Mouse (Mus musculus): ENCODE results near the gene Pbxip1. TPM values are rescaled to one million over a fixed set of nuclear protein-coding genes. Genes with fewer than 3 reads are reported as not detected.
A peak's percentile ranks its signal among the peaks of the same experiment; 100 is the strongest.

Pbxip1 gene
- polyA plus RNA-seq, 1 experiment from 2014 or later = 19.2 TPM

- H3K36me3 ChIP-seq = peaks cover 42% of the 10 kb centered on the region
- H3K9me3 ChIP-seq (replicated peaks) = no peaks in the 10 kb centered on the region
- no peaks in the 10 kb centered on the region for H3K27me3 ChIP-seq (ENCODE audit: low read depth, poor library complexity, severe bottlenecking)
- WGBS = 36% methylated on average over 2 of the region's 2 CpGs
- peak overlapping the region; percentile 88 for H3K27ac ChIP-seq
- H3K4me3 ChIP-seq = peak overlapping the region; percentile 73
- no peak for DNase-seq (ENCODE audit: low spot score)
- H3K4me1 ChIP-seq = peaks cover 38% of the 10 kb centered on the region
Observed at GRCm38 (mm10) chr3:89417131-89417530, 19.4 kb upstream of the Pbxip1 start.

GRCm38 (mm10) chr3:89417840-89418169, 18.7 kb upstream of the Pbxip1 start:
- no peaks in the 10 kb centered on the region for H3K27me3 ChIP-seq (ENCODE audit: low read depth, poor library complexity, severe bottlenecking)
- peaks cover 45% of the 10 kb centered on the region for H3K36me3 ChIP-seq
- 0% methylated on average over 20 of the region's 20 CpGs for WGBS
- H3K9me3 ChIP-seq (replicated peaks) = no peaks in the 10 kb centered on the region
- H3K4me3 ChIP-seq = peak overlapping the region; percentile 73
- peak overlapping the region; percentile 88 for H3K27ac ChIP-seq
- DNase-seq (ENCODE audit: low spot score) = peak; percentile 93
- H3K4me1 ChIP-seq = peaks cover 43% of the 10 kb centered on the region

GRCm38 (mm10) chr3:89418170-89418860, 18.2 kb upstream of the Pbxip1 start, which contains the start of the genes Cks1b and Shc1:
Cks1b (minus strand) TSS chr3:89418383.
Shc1 (plus strand) TSS chr3:89418443.
- peak within 1 kb of the TSS; percentile 88 for H3K27ac ChIP-seq
- no peaks in the 10 kb centered on the region for H3K27me3 ChIP-seq (ENCODE audit: low read depth, poor library complexity, severe bottlenecking)
- H3K4me1 ChIP-seq = peaks cover 48% of the 10 kb centered on the region
- peak; percentile 88 for DNase-seq (ENCODE audit: low spot score)
- WGBS = under 1% methylated on average over 39 of the region's 39 CpGs
- peak within 1 kb of the TSS; percentile 73 for H3K4me3 ChIP-seq
- no peaks in the 10 kb centered on the region for H3K9me3 ChIP-seq (replicated peaks)
- H3K36me3 ChIP-seq = peaks cover 45% of the 10 kb centered on the region

- Histone ChIP-seq H3K4me1 (peaks cover 50% of the 10 kb centered on the region), H3K36me3 (peaks cover 46% of the 10 kb centered on the region), H3K27me3 (ENCODE audit: low read depth, poor library complexity, severe bottlenecking) (no peaks in the 10 kb centered on the region), H3K4me3 (peak overlapping the region; percentile 73), H3K9me3 (replicated peaks) (no peaks in the 10 kb centered on the region), H3K27ac (peak overlapping the region; percentile 88)
- DNase-seq (ENCODE audit: low spot score) = peak; percentile 84
- under 1% methylated on average over 16 of the region's 16 CpGs for WGBS
Observed at GRCm38 (mm10) chr3:89418861-89419250, 17.6 kb upstream of the Pbxip1 start.

- Histone ChIP-seq H3K9me3 (replicated peaks) (no peaks in the 10 kb centered on the region), H3K4me1 (peaks cover 50% of the 10 kb centered on the region), H3K36me3 (peaks cover 46% of the 10 kb centered on the region), H3K27me3 (ENCODE audit: low read depth, poor library complexity, severe bottlenecking) (no peaks in the 10 kb centered on the region), H3K4me3 (peak overlapping the region; percentile 73), H3K27ac (peak overlapping the region; percentile 88)
- DNase-seq (ENCODE audit: low spot score) = peak; percentile 62
- WGBS = 2% methylated on average over 9 of the region's 9 CpGs
Observed at GRCm38 (mm10) chr3:89419571-89419970, 16.9 kb upstream of the Pbxip1 start.

GRCm38 (mm10) chr3:89419981-89420380, 16.5 kb upstream of the Pbxip1 start:
- H3K4me1 ChIP-seq = peaks cover 50% of the 10 kb centered on the region
- H3K27me3 ChIP-seq (ENCODE audit: low read depth, poor library complexity, severe bottlenecking) = no peaks in the 10 kb centered on the region
- peak overlapping the region; percentile 88 for H3K27ac ChIP-seq
- WGBS = 22% methylated on average over 3 of the region's 3 CpGs
- no peak for DNase-seq (ENCODE audit: low spot score)
- peak overlapping the region; percentile 73 for H3K4me3 ChIP-seq
- no peaks in the 10 kb centered on the region for H3K9me3 ChIP-seq (replicated peaks)
- H3K36me3 ChIP-seq = peaks cover 46% of the 10 kb centered on the region

GRCm38 (mm10) chr3:89420421-89420820, 16.1 kb upstream of the Pbxip1 start:
- peak overlapping the region; percentile 73 for H3K4me3 ChIP-seq
- WGBS = 43% methylated on average over 2 of the region's 2 CpGs
- peaks cover 50% of the 10 kb centered on the region for H3K4me1 ChIP-seq
- peak overlapping the region; percentile 87 for H3K27ac ChIP-seq
- no peaks in the 10 kb centered on the region for H3K27me3 ChIP-seq (ENCODE audit: low read depth, poor library complexity, severe bottlenecking)
- H3K9me3 ChIP-seq (replicated peaks) = no peaks in the 10 kb centered on the region
- peaks cover 46% of the 10 kb centered on the region for H3K36me3 ChIP-seq
- DNase-seq (ENCODE audit: low spot score) = no peak

- WGBS = 3% methylated on average over 11 of the region's 11 CpGs
- peaks cover 50% of the 10 kb centered on the region for H3K4me1 ChIP-seq
- peak overlapping the region; percentile 55 for H3K4me3 ChIP-seq
Observed at GRCm38 (mm10) chr3:89421002-89421774, 15.3 kb upstream of the Pbxip1 start.

GRCm38 (mm10) chr3:89421810-89422473, 14.6 kb upstream of the Pbxip1 start:
- Histone ChIP-seq H3K27ac (peak overlapping the region; percentile 87), H3K9me3 (replicated peaks) (no peaks in the 10 kb centered on the region), H3K4me3 (peak overlapping the region; percentile 55), H3K27me3 (ENCODE audit: low read depth, poor library complexity, severe bottlenecking) (no peaks in the 10 kb centered on the region), H3K36me3 (peaks cover 47% of the 10 kb centered on the region), H3K4me1 (peaks cover 44% of the 10 kb centered on the region)
- WGBS = 7% methylated on average over 22 of the region's 22 CpGs
- DNase-seq (ENCODE audit: low spot score) = peak; percentile 38

More at GRCm38 (mm10) chr3:89421002-89421774, 15.3 kb upstream of the Pbxip1 start:
- peaks cover 46% of the 10 kb centered on the region for H3K36me3 ChIP-seq
- no peaks in the 10 kb centered on the region for H3K9me3 ChIP-seq (replicated peaks)
- peak; percentile 68 for DNase-seq (ENCODE audit: low spot score)
- peak overlapping the region; percentile 87 for H3K27ac ChIP-seq
- no peaks in the 10 kb centered on the region for H3K27me3 ChIP-seq (ENCODE audit: low read depth, poor library complexity, severe bottlenecking)

GRCm38 (mm10) chr3:89422556-89423205, 13.8 kb upstream of the Pbxip1 start:
- Histone ChIP-seq H3K9me3 (replicated peaks) (no peaks in the 10 kb centered on the region), H3K27ac (peak overlapping the region; percentile 87), H3K4me1 (peaks cover 44% of the 10 kb centered on the region), H3K27me3 (ENCODE audit: low read depth, poor library complexity, severe bottlenecking) (no peaks in the 10 kb centered on the region), H3K36me3 (peaks cover 54% of the 10 kb centered on the region), H3K4me3 (peak overlapping the region; percentile 55)
- WGBS = 85% methylated on average over 6 of the region's 6 CpGs
- DNase-seq (ENCODE audit: low spot score) = no peak

GRCm38 (mm10) chr3:89424416-89425140, 11.9 kb upstream of the Pbxip1 start:
- H3K27me3 ChIP-seq (ENCODE audit: low read depth, poor library complexity, severe bottlenecking) = no peaks in the 10 kb centered on the region
- 89% methylated on average over 5 of the region's 5 CpGs for whole genome bisulfite sequencing
- peaks cover 67% of the 10 kb centered on the region for H3K36me3 ChIP-seq
- H3K4me1 ChIP-seq = peaks cover 39% of the 10 kb centered on the region
- no peak overlapping the region for H3K27ac ChIP-seq
- no peaks in the 10 kb centered on the region for H3K9me3 ChIP-seq (replicated peaks)
- DNase-seq (ENCODE audit: low spot score) = no peak
- H3K4me3 ChIP-seq = no peak overlapping the region

- H3K27ac ChIP-seq = no peak overlapping the region
- peaks cover 67% of the 10 kb centered on the region for H3K36me3 ChIP-seq
- H3K4me3 ChIP-seq = no peak overlapping the region
- 89% methylated on average over 5 of the region's 5 CpGs for whole genome bisulfite sequencing
- H3K27me3 ChIP-seq (ENCODE audit: low read depth, poor library complexity, severe bottlenecking) = no peaks in the 10 kb centered on the region
- no peak for DNase-seq (ENCODE audit: low spot score)
- no peaks in the 10 kb centered on the region for H3K9me3 ChIP-seq (replicated peaks)
- H3K4me1 ChIP-seq = peaks cover 37% of the 10 kb centered on the region
Observed at GRCm38 (mm10) chr3:89425141-89425525, 11.4 kb upstream of the Pbxip1 start.

All from limb, embryonic 10.5 days (tissue).